Mouse (Mus musculus): ENCODE measurements around the gene Park7.

DNA sequence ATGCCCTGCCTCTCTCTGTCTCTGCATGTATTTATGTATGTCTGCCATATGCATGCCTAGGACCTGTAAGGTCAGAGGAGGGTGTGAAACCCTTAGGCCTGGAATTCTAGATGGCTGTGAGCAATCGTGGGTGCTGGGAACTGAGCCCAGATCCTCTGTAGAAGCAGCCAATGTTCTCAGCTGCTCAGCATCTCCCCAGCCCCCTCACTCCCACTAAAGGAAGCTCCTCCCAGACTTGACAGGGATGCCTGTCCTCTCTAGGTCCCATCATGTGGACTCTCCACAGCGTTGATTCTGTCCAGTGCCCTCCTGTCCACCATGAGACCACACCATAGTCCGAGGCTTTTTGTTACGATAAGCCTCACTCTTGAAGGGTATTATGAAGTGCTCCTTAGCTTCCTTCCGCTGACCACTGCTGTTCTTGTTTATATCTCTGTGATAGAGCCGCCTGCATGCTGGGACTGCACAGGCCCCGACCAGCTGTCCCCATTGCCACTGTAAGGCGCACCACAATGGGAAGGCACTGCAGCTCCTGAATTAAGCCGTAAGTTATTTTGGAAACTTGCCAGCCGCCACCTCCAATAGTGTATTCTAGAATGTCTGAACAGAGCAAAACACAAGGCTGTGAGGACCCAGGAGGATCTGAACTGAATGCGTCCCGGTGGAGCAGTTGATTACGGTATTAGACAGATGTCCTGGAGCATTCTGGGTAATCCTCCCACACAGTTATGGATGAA is 42.3 kb upstream of the Park7 start:
- TF ChIP-seq CHD2 (IDR thresholded peaks at IDR 0.05; ENCODE audit: low read depth, low read length), result no peak
- no peak for TF ChIP-seq MAFK (IDR thresholded peaks at IDR 0.05; ENCODE audit: insufficient read depth, low read depth, low read length)
- no peak for TF ChIP-seq ZC3H11A (IDR thresholded peaks at IDR 0.05; ENCODE audit: borderline replicate concordance, low read depth, low read length)
- no peak for TF ChIP-seq ZNF384 (IDR thresholded peaks at IDR 0.05; ENCODE audit: low read depth, low read length)
